ENCODE assay signal across 19 mouse cellular contexts in genomic region chr17:44029616-44030015, GRCm38 (mm10). TPM values are rescaled to one million over a fixed set of nuclear protein-coding genes. Genes with fewer than 3 reads are reported as not detected.
DNase-seq lines count a peak whose midpoint lies in the region; ATAC-seq and TF ChIP-seq lines count a peak whose summit lies in the region.
"Had no signal": no experiment of that assay in that cellular context is flagged by ENCODE, and none has a peak within 500 bp of the region (broad histone marks: within the 10 kb centered on the region; RNA-seq: fewer than 3 reads in every experiment).

No protein-coding gene starts in this region.

- ATAC-seq in megakaryocyte, adult 5-6 weeks (ENCODE audit: poor library complexity, severe bottlenecking) = no peak; the same call in 1 of the 2 replicates
- ATAC-seq: forebrain, postnatal 0 days; midbrain, embryonic 15.5 days had no signal

- DNase-seq in kidney, adult 2 months = peak; percentile 9
- no peak for DNase-seq in kidney, adult 11 months
- DNase-seq in A20 (ENCODE audit: low read depth, low spot score) = peak; percentile 80
- peak; percentile 5 for DNase-seq in brain, embryonic 14.5 days (ENCODE audit: low read depth)
- DNase-seq in spleen, adult 12 weeks (ENCODE audit: low spot score) = no peak
- DNase-seq: cerebellum, adult 8-10 months; forebrain, postnatal 0 days; gastrocnemius, postnatal 25 days; kidney, adult 18-20 months; kidney, postnatal 4 days; left cerebral cortex, postnatal 4 days; liver, embryonic 13.5 days; lung, postnatal 4 days; thymus, postnatal 4 days had no signal

- H3K36me3 ChIP-seq in kidney, adult 2 months (ENCODE audit: control insufficient read depth, insufficient read depth, low read length) = no peaks in the 10 kb centered on the region
- no peaks in the 10 kb centered on the region for H3K36me3 ChIP-seq in myocyte (ENCODE audit: control insufficient read depth, insufficient read depth)
- H3K36me3 ChIP-seq: heart, embryonic 15.5 days; hindbrain, embryonic 15.5 days; liver, embryonic 13.5 days; midbrain, embryonic 15.5 days had no signal

- WGBS in kidney, adult 2 months = 60% methylated on average over 5 of the region's 5 CpGs

- peak overlapping the region; percentile 43 for H3K4me2 ChIP-seq in myocyte (ENCODE audit: low read depth)
- H3K4me2 ChIP-seq: heart, embryonic 15.5 days; hindbrain, embryonic 15.5 days; liver, embryonic 13.5 days; midbrain, embryonic 15.5 days had no signal

- H3K27ac ChIP-seq in kidney, adult 2 months (ENCODE audit: insufficient read depth, low read depth, low read length) = no peak overlapping the region
- H3K27ac ChIP-seq: hindbrain, embryonic 15.5 days; liver, embryonic 13.5 days; midbrain, embryonic 15.5 days had no signal

- no peaks in the 10 kb centered on the region for H3K27me3 ChIP-seq in kidney, adult 2 months (replicated peaks; ENCODE audit: control insufficient read depth, insufficient read depth, low read length)
- no peaks in the 10 kb centered on the region for H3K27me3 ChIP-seq in myocyte (ENCODE audit: control insufficient read depth, insufficient read depth, insufficient read length)
- H3K27me3 ChIP-seq: heart, embryonic 15.5 days; hindbrain, embryonic 15.5 days; liver, embryonic 13.5 days; midbrain, embryonic 15.5 days had no signal

- no peak overlapping the region for H3K4me3 ChIP-seq in kidney, adult 2 months (ENCODE audit: insufficient read depth, low read depth, low read length)
- H3K4me3 ChIP-seq in myocyte = no peak overlapping the region
- H3K4me3 ChIP-seq: heart, embryonic 15.5 days; hindbrain, embryonic 15.5 days; liver, embryonic 13.5 days; midbrain, embryonic 15.5 days had no signal

- no peak for TF ChIP-seq POLR2A in kidney, adult 2 months (IDR thresholded peaks at IDR 0.05; ENCODE audit: low read depth, low read length)
- no peak for TF ChIP-seq POLR2A in brain, embryonic 14.5 days (IDR thresholded peaks at IDR 0.05; ENCODE audit: borderline replicate concordance, extremely low read depth, insufficient read depth, insufficient read length, poor library complexity, severe bottlenecking)
- no peak for TF ChIP-seq POLR2A in myocyte (IDR thresholded peaks at IDR 0.05; ENCODE audit: insufficient read length, low read depth)

- no peaks in the 10 kb centered on the region for H3K79me2 ChIP-seq in myocyte (ENCODE audit: control insufficient read depth, insufficient read depth)

- H3K4me1 ChIP-seq in kidney, adult 2 months (ENCODE audit: control insufficient read depth, insufficient read depth, low read length) = peaks cover 4% of the 10 kb centered on the region; the same call in 1 of the 2 replicates
- H3K4me1 ChIP-seq: liver, embryonic 13.5 days had no signal

- H3ac ChIP-seq in myocyte (ENCODE audit: control insufficient read depth, insufficient read length) = no peak overlapping the region

- no peak for TF ChIP-seq CTCF in kidney, adult 2 months (conservative IDR thresholded peaks at IDR 0.05; ENCODE audit: insufficient read depth, insufficient read length, low read depth, low read length)
- TF ChIP-seq CTCF in brain, embryonic 14.5 days (IDR thresholded peaks at IDR 0.05; ENCODE audit: borderline replicate concordance, extremely low read depth, insufficient read depth, insufficient read length) = no peak

TF ChIP-seq in myocyte, 11 proteins besides CTCF, POLR2A, EP300 and RAD21:
- no peak for TF ChIP-seq POLR2AphosphoS2 (IDR thresholded peaks at IDR 0.05; ENCODE audit: insufficient read length, low read depth)
TF ChIP-seq in myocyte: peak in this region for 0.

RNA-seq across cellular contexts. Expression of gene Enpp5, which starts 49.0 kb away (rescaled TPM):
- 89.5 and 98.4 TPM in 2 replicates for polyA plus RNA-seq in kidney, adult 2 months (2012; rRNA removed)
- polyA plus RNA-seq in brain, embryonic 14.5 days (2012; rRNA removed) = 61.1 and 76.1 TPM in 2 replicates
- 0.34 TPM for polyA plus RNA-seq in myocyte (2012; fragmentation: generic; extraction: Trizol)
- total RNA-seq in megakaryocyte, adult 5-6 weeks (2015) = 1.2 and 1.4 TPM in 2 replicates
- 2.2 and 4.5 TPM in 2 replicates for total RNA-seq in megakaryocyte, adult 5-6 weeks (2017)

Comparison
In these comparisons a context has a peak if more than half of its experiments do, and no peak if none do; other contexts are left out.
1. DNase-seq: peak in kidney, adult 2 months (single experiment), A20 (single experiment) and brain, embryonic 14.5 days (single experiment); none in kidney, adult 11 months (single experiment) and spleen, adult 12 weeks (single experiment).
2. RNA of gene Enpp5, which starts 49.0 kb away (polyA plus RNA-seq): 89.5 to 98.4 TPM in kidney, adult 2 months and 61.1 to 76.1 TPM in brain, embryonic 14.5 days; 0.34 TPM in myocyte (single experiment); every median in the first group is over 10 times any median in the second.